Mouse (Mus musculus): ENCODE measurements at regions not wholly inside any gene's neighbourhood (a gene's known extent, or its start where the extent isn't known, plus 50 kb on each side); places are given as distances from the start of the nearest gene placed in this dataset.

- no peak for DNase-seq (ENCODE audit: extremely low spot score, low spot score)
Measured at GRCm38 (mm10) chr11:111155023-111155422, 89.1 kb downstream of the Kcnj2 start.

DNA sequence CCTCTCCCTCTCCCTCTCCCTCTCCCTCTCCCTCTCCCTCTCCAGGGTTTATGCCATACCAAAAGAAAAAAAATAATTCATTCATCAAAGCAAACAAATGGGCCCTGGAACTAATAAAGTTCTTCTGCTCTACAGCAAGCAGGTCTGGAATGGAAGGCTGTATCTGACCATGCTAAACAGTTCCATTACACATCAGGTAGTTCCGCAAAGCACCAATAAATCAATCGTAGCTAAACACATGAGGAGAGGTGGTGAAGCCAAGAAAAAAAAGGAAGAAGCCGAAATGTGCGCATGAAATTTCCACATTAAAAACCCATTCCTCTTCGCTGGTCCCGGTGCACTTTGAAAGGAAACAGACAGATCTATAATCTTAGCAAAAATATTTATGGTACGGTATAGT lies 89.8 kb downstream of the Kcnj2 start:
- no peak for DNase-seq (ENCODE audit: extremely low spot score, low spot score)

DNA sequence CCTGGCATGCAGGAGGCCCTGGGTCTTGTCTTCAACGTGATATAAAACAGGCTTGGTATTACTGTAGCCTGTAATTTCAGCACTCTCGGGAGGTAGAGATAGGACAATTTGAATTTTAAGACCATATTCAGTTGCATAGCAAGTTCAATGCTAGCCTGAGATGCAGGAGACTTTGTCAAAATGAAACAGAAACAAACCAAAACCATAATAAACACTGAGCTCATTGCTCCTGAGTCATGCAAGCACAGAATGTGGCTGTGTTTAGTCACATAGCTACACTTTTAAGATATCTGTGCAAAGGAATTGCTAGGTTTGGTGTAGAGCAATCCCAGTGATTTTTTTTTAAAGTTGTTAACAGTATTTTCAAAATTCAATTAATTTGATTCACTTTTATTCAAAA lies 93.3 kb downstream of the Kcnj2 start:
- no peak for DNase-seq (ENCODE audit: extremely low spot score, low spot score)

- DNase-seq (ENCODE audit: extremely low spot score, low spot score), result no peak
Measured at GRCm38 (mm10) chr11:111164907-111165306, 98.9 kb downstream of the Kcnj2 start.

- DNase-seq (ENCODE audit: extremely low spot score, low spot score), result no peak
Measured at GRCm38 (mm10) chr11:111170174-111170800, 104.3 kb downstream of the Kcnj2 start.

- DNase-seq (ENCODE audit: extremely low spot score, low spot score), result no peak
Measured at GRCm38 (mm10) chr11:111173525-111173924, 107.6 kb downstream of the Kcnj2 start.

DNA sequence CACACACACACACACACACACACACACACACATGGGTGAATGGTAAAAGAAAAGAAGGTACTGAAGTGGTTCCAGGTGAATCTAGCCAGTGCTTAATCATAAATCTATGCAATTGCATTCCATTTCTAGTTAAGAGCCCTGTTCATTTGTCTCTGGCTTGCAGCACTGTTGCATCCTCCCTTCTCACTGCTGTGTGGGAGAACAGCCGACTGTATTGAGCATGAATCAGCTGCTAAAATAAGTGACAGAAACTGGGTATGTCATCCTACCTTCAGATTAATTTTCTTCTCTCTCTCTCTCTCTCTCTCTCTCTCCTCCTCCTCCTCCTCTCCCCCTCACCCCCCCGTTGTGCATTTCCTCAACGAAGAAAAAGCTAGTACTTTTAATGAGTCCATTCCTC lies 109.6 kb downstream of the Kcnj2 start:
- DNase-seq (ENCODE audit: extremely low spot score, low spot score), result no peak

DNA sequence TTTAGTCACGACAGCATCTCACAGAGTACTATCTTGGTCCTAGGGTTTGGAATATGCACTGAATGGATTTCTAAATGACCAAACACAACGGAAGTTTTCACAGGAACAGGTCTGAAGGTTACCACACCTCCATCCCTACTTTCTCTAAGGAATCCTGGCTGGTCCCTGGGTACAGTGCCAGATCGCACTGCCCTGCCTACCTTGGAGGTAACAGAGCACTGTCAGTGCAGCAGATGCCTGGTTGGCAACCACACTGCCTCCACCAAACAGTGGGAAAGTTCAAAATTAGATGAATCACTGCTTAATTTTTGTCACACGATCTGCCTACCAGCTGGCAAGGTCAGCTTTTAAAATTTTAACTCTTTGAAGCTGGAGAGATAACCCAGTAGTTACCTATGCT lies 111.6 kb downstream of the Kcnj2 start:
- no peak for DNase-seq (ENCODE audit: extremely low spot score, low spot score)

DNA sequence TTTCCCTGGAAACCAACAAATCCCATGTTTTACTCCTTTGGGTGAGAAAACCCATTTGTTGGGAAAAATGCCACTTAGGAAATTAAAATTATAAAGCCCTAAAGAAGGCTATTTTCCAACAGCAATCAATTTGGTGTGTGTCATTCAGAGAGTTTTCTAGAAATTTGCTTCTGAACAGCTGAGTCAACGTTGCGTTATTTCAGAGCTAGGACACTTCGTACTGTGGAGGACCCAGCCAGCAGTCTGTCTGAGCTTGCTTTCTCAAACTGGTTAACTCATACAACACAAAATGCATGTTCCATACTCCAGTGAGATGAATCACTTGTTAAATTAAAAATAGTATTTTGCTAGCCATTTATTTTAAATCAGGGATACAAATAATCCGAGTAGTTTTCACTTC lies 131.5 kb downstream of the Kcnj2 start:
- no peak for DNase-seq (ENCODE audit: extremely low spot score, low spot score)

DNA sequence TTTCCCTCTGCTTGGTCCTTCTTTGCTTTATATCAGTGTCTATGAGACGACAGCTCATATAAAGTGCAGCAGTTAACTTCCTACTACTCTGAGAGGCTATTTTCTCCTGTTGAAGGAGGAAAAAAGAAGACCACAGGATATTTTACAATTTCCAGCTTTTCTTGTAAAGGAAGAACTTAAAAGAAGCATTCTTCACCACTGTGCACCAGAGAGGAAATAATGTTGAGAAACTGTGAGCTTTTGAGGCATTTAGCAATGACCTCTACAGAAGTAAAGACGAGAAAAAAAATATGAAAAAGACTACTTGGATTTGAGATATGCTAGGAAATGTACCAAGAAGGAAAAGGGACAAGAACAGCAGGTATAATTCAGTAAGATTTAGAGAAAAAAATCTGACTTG lies 134.5 kb downstream of the Kcnj2 start:
- no peak for DNase-seq (ENCODE audit: extremely low spot score, low spot score)

- DNase-seq (ENCODE audit: extremely low spot score, low spot score), result no peak
Measured at GRCm38 (mm10) chr11:111202780-111203179, 136.8 kb downstream of the Kcnj2 start.

DNA sequence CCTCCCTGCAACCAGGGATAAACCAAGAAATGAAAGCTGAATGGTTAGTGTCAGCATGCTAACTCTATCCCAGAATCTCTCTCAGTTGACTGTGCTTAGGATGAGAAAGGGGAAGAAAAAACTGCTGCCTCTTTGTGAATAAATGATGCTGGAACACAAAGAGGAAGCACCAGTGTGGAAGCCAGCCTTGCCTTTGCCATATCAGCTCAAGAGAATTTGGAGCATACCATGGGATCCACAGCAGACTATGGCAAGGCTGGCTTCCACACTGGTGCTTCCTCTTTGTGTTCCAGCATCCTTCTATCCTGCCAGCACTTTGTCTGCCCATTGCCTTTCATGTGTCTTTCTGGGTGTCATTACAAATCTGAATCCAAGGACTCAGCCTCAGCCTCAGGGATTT lies 144.6 kb downstream of the Kcnj2 start:
- no peak for DNase-seq (ENCODE audit: extremely low spot score, low spot score)

GRCm38 (mm10) chr11:111212038-111212701 lies 146.2 kb downstream of the Kcnj2 start:
- no peak for DNase-seq (ENCODE audit: extremely low spot score, low spot score)

- DNase-seq (ENCODE audit: extremely low spot score, low spot score), result peak; percentile 21
Measured at GRCm38 (mm10) chr11:111212702-111213328, 146.9 kb downstream of the Kcnj2 start.

GRCm38 (mm10) chr11:111215006-111215405 lies 149.0 kb downstream of the Kcnj2 start:
- DNase-seq (ENCODE audit: extremely low spot score, low spot score), result no peak

DNA sequence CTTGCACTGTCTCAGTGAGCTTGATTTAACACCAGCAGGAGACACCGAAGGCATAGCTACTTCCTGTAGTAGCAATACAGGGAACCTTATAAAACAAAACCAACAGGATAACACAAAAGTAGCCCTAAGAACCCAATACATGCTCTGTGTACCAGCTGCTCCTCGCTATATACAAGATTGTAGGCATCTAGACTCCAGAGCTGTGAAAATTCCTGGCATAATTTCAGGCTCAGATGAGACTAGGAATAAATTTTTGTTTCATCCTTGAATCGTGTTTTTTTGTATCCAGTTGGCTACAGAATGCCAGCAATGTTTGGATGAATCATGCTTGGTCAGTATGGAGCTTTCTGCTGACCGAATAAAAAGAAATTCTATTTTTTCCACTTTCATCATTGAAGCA lies 157.9 kb downstream of the Kcnj2 start:
- DNase-seq (ENCODE audit: extremely low spot score, low spot score), result no peak

GRCm38 (mm10) chr11:111227305-111227704 lies 161.3 kb downstream of the Kcnj2 start:
- no peak for DNase-seq (ENCODE audit: extremely low spot score, low spot score)

DNA sequence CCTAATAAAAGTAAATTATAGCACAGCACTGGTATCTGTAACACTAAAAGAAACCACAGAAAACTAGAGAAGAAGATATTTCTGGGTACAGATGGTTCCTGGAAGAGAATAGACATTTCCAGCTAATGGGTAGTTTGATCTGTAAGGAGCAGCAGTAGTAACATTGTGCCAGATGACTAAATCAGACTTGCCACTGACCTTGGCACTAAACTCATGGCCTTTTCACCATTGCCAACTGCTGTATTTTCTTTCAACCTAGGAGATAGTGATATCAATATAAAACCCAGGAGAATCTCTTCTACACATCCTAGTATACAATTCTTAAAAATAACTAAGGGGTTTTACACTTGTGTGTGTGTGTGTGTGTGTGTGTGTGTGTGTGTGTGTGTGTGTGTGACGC lies 170.8 kb downstream of the Kcnj2 start:
- DNase-seq (ENCODE audit: extremely low spot score, low spot score), result no peak

- DNase-seq (ENCODE audit: extremely low spot score, low spot score), result no peak
Measured at GRCm38 (mm10) chr11:111239784-111240183, 173.8 kb downstream of the Kcnj2 start.

GRCm38 (mm10) chr11:111252226-111252625 lies 186.3 kb downstream of the Kcnj2 start:
- no peak for DNase-seq (ENCODE audit: extremely low spot score, low spot score)

DNA sequence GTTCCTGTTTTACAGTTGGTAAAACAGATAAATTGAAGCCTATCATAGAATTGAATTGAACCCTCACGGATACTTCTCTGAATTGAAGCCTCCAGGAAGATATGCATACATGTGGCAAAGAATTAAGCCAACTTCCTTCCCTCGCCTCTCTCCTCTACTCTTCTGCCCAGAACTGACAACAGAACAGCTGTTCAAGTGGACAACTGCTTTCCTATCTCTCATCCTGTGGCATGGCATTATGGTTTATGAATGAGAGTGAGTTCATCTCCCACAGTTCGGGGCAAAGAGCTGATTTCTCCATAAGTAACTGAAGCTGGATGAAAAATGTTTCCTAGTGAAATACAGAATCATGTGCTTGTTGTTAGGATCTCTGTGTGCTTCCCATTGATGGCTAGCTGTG lies 190.6 kb downstream of the Kcnj2 start:
- DNase-seq (ENCODE audit: extremely low spot score, low spot score), result no peak

DNA sequence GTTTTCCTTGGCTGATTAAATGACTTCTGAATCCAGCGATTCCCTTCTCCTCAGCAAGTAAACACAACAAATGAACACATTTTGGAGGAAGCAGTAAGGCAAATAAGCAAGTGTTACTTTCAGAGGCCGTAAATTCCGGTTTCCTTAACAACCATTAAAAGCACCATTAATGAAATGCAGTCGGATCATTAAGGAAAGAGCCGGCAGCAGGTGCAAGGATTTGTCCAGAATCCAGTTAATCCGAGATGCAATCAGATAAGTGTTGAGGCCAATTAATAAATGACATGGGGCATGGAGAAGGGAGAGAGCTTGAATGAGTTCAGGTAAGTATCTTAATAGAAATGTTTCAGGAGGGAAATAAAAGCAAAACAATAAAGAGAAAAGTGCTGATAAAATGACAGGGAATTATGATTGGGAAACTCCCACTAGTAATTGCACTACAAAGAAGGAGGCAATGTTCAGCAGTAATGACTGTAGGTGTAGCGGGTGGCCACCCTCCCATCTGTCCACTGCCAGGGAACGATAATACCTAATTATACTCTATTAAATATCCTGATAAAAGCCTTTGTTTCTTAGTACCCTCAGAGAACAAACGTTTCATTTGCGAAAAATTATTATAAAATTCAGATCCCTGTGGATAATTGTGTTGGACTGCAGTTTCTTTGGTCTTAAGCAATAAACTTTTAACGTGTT lies 194.9 kb downstream of the Kcnj2 start:
- no peak for DNase-seq (ENCODE audit: extremely low spot score, low spot score)
